Mouse (Mus musculus): ENCODE results near the gene Fmo2.
A peak's percentile ranks its signal among the peaks of the same experiment; 100 is the strongest.

Gene Fmo2

DNA sequence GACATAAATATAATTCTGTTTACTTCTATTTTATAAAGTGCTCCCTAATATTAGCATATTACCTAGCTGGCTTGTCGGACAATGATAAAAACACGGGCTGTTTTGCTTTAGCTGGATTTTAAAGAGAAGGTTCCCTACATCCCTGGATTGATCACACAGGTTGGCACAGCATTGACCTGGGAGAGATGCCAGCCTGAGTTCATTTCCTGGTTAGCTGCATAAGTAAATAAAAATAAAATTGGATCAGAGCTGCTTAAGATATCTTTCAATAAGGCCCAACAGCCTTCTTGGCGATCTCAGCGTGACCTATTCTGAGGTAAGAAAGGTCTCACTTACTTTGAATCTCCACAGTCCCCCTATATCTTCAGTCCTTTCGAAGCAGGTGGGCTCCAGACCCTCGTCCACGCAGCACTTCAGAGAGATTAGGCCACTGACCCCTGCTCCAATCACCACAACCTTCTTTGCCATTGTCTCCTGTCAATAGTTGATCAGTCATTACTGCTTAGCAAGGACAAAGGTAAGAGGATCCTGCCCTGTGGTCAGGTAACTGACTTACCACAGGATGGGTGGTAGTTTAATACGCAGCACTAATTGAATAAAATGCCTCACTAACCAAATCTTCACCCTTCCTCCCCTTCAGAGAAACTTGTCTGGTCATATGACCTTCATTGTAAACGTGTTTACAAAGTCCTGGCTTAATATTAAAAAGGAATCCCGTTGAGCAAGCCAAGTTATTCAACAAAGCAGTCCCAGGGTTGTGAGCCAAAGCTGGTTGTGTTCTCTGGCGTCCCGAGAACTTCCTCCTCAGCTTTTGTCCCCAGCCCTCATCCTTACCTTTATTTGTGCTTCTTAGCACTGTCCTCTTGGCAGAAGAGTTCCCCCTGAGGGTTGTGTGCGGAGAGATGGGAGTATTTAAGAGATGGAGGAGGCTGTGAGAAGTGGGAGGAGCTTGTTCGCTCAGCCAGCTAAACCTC is at the start of gene Fmo2:
Gene Fmo2, minus strand, starts transcription at position 889 of the 974 bp plus-strand sequence.
- DNase-seq (ENCODE audit: low spot score) = no peak

DNA sequence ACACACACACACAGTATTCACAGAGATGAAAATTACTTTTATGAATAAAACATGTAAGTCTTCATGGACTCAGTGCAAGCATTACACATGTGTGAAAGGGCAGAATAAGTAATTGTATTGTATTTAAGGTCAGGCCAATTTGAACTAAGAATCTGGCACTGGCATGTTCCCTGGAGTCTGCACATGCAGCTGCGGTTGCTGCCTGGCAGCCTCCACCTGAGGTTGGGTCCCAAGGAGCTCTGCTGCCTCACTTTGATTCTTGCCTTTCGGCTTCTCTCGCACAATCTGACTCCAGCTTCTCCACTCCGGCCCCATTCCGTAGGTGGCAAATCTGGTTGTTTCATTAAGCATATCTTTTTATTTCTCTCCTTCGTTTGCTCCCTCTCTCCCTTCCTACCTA is 49.4 kb upstream of the Fmo2 start:
- DNase-seq (ENCODE audit: low spot score) = no peak

GRCm38 (mm10) chr1:162946837-162947558 is 48.5 kb upstream of the Fmo2 start:
- DNase-seq (ENCODE audit: low spot score) = no peak

DNA sequence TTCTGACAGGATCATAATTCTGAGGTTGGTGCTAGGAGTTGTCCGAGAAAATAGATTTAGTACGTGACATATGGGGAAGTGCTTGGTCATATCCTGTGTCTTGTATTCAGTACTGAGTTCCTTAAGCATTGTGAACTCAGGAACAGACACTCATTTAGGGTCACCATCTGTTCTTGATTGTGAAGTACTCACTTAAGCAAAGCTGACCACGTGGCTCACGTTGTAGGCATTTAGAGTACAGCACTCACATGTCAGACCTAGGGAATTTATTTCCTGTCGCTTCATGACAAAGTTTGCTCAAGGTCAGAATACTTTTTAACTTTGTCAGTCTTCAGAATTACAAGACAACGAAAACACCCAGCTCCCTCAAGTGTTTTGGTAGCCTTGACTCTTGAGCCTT is 45.2 kb upstream of the Fmo2 start:
- DNase-seq (ENCODE audit: low spot score) = no peak

- no peak for DNase-seq (ENCODE audit: low spot score)
Measured at GRCm38 (mm10) chr1:162938696-162939351, 40.3 kb upstream of the Fmo2 start.

DNA sequence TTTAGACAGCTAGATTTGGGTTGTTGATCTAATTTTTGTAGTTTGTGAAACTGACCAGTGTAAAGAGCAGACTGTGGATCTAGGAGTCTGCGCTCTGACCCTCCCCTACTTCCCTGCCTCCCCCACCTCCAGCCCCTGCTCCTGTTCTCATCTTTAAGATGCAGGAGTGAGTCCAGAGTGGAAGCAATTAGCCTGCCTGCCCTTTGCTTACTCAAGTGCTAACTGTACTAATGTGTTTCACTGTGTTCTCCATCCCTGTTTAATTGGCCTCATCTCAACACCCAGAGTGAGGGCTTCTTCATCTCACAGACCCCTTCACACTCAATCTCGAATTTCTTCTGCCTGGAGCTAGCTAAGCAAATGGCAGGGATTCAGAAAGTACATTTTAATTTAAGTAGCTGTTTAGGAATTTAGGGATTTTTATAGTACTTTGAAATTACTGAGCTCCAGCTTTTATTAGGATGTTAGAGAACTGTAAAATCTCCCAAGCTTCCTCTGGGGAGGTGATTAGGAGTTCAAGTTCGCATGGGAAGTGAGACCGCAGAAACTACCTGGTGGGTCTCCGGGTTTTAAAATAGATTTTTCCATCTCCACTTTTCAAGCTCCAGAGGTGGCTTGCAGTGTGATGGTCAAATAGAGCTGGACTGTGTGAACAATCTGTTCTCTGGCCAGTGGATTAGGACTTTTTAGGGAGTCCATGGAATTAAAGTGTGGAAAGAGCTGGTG is 39.6 kb upstream of the Fmo2 start:
- no peak for DNase-seq (ENCODE audit: low spot score)

- DNase-seq (ENCODE audit: low spot score) = no peak
Measured at GRCm38 (mm10) chr1:162937415-162937814, 38.9 kb upstream of the Fmo2 start, which contains the start of gene Fmo6. Fmo6 (minus strand) TSS chr1:162937515.

DNA sequence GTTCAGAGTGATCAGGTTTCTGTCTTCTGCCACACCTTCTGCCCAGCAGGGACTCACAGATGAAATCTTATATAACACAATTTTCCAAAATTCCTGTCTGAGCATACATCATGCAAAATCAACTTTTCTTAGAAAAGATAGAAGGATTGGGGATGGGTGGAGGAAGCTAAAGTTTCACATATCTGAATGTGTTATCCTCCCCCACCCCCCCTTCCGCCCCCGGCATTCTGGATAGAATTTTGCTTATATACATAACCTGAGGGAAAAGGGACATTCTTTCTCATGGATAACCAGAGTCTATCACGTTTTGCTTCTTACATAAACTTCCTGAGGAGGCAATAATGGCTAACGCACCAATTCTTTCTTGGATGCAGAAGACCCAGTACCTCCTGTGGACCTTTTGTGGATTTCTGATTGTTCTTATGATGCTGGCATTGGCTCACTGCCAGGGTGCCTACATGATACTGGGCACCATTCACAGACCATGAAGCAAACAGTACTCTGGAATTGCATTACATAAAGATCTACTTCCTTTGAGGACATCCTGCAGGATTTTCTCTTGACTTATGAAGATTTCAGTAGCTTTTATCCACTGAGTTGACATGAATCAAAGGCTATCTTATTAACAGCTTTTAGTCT is 36.0 kb upstream of the Fmo2 start:
- no peak for DNase-seq (ENCODE audit: low spot score)

GRCm38 (mm10) chr1:162932386-162932785 is 33.9 kb upstream of the Fmo2 start:
- no peak for DNase-seq (ENCODE audit: low spot score)

- no peak for DNase-seq (ENCODE audit: low spot score)
Measured at GRCm38 (mm10) chr1:162931880-162932279, 33.4 kb upstream of the Fmo2 start.

- no peak for DNase-seq (ENCODE audit: low spot score)
Measured at GRCm38 (mm10) chr1:162931310-162931875, 32.9 kb upstream of the Fmo2 start.

DNA sequence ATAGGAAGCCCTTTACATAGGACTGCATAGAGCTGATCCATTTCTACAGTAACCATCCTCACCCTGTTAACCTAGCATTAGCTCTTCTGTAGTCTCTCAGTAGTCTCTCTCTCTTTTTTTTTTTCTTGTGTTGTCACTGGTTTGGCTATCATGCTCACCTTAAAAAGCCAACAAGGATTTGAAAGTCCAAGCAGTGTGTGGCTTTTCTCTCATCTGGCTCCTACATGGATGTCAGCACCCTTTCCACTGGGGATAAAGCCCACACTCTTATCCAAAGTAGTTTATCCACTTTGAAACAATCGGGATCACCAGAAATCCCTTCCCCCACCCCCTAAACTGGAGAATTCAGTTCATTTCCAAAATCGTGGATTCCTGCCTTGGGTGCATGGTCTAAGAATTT is 32.1 kb upstream of the Fmo2 start:
- no peak for DNase-seq (ENCODE audit: low spot score)

DNA sequence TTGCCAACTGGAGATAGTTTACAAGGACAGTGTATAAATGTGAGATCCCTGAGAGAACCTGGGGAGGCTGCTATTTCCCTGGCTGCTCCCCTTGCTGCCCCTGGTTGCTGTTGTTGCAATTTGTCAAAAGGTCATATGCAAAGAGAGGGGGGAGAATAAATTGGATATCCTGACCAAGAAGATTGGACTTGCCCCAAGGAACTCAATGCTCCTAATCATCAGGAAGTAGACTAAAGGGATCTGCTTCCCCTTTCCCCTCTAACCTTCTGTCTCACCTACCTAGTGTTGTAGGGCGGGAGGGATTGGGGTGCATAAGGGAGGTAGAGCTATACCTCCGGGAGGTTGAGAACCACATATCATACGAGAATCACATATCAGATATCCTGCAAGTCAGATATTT is 30.6 kb upstream of the Fmo2 start:
- DNase-seq (ENCODE audit: low spot score) = no peak

DNA sequence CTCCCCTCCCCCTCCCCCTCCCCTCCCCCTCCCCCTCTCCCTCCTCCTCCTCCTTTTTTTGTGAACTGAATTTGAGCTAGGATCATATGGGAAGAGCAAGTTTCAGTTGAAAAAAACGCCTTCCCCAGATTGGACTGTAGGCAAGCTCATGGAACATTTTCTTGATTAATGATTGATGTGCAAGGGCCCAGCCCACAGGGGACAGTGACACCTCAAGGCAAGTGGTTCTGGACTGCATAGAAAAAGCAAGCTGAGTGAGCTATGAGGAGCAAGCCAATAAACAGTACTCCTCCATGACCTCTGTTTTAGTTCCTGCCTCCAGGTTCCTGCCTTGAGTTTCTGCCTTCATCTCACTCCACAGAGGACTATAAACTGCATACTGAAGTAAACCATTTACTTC is 26.6 kb upstream of the Fmo2 start:
- no peak for DNase-seq (ENCODE audit: low spot score)

DNA sequence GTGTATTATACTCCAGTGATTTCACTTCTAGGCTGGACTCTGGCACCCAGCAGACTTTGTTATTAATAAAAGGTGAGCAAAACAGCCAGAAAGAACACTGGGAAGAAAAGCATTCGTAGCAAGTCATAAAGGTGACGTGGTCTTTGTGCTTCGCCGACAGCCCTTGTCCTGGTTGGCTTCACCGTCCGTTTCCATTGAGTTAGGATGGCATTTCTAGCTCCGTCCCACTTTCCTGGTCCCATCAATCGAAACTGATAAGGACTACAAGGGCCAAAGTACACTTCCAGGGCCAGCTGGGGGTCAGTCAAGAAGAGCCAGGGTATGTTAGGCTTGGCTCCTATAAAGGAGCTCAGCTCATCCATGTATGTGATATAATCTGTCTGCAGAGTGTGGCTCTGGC is 18.1 kb upstream of the Fmo2 start:
- DNase-seq (ENCODE audit: low spot score) = no peak

GRCm38 (mm10) chr1:162914932-162915556 is 16.5 kb upstream of the Fmo2 start:
- no peak for DNase-seq (ENCODE audit: low spot score)

DNA sequence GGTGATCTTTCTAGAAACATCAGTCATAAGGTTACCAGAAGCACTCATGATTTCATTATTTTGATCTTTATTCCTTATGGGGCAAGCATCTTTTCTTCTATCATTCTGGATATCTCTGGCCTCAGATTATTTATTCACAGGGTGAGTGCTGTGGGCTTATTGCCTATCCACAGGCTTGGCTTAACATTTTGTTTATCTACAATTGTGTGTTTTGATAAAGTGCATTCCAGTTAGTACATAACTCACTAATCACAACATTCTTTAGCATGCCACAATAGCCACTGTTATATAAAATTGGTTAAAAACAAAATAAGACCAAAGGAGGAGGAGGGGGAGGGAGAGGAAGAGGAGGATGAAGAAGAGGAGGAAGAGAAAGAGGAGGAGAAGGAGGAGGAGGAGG is 13.6 kb upstream of the Fmo2 start:
- no peak for DNase-seq (ENCODE audit: low spot score)

- no peak for DNase-seq (ENCODE audit: low spot score)
Measured at GRCm38 (mm10) chr1:162901879-162902278, 3.4 kb upstream of the Fmo2 start.

GRCm38 (mm10) chr1:162895900-162896299 is 2.6 kb downstream of the Fmo2 start:
- DNase-seq (ENCODE audit: low spot score) = peak; percentile 59

DNA sequence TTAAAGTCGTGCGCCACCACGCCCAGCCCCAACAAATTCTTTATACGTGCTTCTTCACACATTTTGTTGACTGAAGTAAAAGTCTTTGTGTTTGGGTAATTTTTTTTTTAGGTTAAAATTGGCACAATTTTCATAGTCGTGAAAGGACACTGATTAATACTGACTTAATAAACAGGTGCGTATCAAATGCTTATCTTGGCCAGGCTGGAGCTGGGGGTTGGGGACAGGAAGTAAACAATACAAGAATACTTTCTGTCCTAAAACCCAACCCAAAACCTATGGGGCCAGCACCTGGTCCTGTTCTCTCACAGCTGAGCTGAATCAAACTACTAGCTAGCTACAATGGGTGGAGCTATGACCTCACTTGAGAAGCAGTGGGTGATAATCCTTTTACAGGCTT is 5.5 kb downstream of the Fmo2 start:
- DNase-seq (ENCODE audit: low spot score) = no peak

Data from layer of hippocampus, adult 11-12 months (tissue).